Mouse (Mus musculus) ES-Bruce4 (cell line): ENCODE measurements around the gene Mpzl3. TPM values are rescaled to one million over a fixed set of nuclear protein-coding genes. Genes with fewer than 3 reads are reported as not detected.

Source experiments
- H3K27ac ChIP-seq: 2 replicates; pipeline ENCODE4 v1.5.1; 2012; ENCODE audit warnings: low read length, inconsistent platforms; ENCODE audit not compliant: insufficient read depth
- H3K27me3 ChIP-seq: 2 replicates; pipeline ENCODE4 v1.6.1; 2012; ENCODE audit warnings: mild to moderate bottlenecking, low read length, inconsistent platforms; ENCODE audit not compliant: control insufficient read depth, poor library complexity, insufficient read depth, severe bottlenecking
- H3K36me3 ChIP-seq: 2 replicates; pipeline ENCODE4 v1.6.1; 2012; ENCODE audit warnings: inconsistent platforms, mild to moderate bottlenecking, low read length, moderate library complexity; ENCODE audit not compliant: control insufficient read depth, poor library complexity, insufficient read depth, severe bottlenecking
- H3K4me1 ChIP-seq: one replicate; pipeline ENCODE4 v1.8.1; 2011; ENCODE audit warnings: low read length; ENCODE audit not compliant: control insufficient read depth, insufficient read depth
- H3K4me3 ChIP-seq: 2 replicates; pipeline ENCODE4 v1.5.1; 2011; ENCODE audit warnings: low read depth, mild to moderate bottlenecking, low read length
- H3K9ac ChIP-seq: 2 replicates; pipeline ENCODE4 v1.6.1; 2012; ENCODE audit warnings: low read depth, mild to moderate bottlenecking, inconsistent platforms; ENCODE audit not compliant: poor library complexity, severe bottlenecking
- H3K9me3 ChIP-seq: replicated peaks from 2 replicates; pipeline ENCODE4 v1.6.1; 2012; ENCODE audit warnings: mild to moderate bottlenecking, low read length, inconsistent platforms; ENCODE audit not compliant: control insufficient read depth, poor library complexity, insufficient read depth, severe bottlenecking
- CTCF ChIP-seq: IDR thresholded peaks from one replicate; pipeline ENCODE4 v1.8.1; 2011; ENCODE audit warnings: low read depth, low read length
- EP300 ChIP-seq: IDR thresholded peaks from 2 replicates; pipeline ENCODE4 v1.6.1; 2011; ENCODE audit warnings: low read depth, low read length; ENCODE audit not compliant: insufficient read depth
- POLR2A ChIP-seq: IDR thresholded peaks from one replicate; pipeline ENCODE4 v1.8.1; 2011; ENCODE audit warnings: low read length; ENCODE audit not compliant: insufficient read depth
- polyA plus RNA-seq: library from polyadenylated mRNA; stranded (reverse); fragments of >200 nt; gene quantifications from 2 replicates; pipeline ENCODE4 v1.2.4, GENCODE M21; 2011; ENCODE audit warnings: low read depth; ENCODE audit not compliant: missing spikeins, insufficient read depth, insufficient read length

Gene Mpzl3
- polyA plus RNA-seq, 1 experiment = 6.7 TPM

DNA sequence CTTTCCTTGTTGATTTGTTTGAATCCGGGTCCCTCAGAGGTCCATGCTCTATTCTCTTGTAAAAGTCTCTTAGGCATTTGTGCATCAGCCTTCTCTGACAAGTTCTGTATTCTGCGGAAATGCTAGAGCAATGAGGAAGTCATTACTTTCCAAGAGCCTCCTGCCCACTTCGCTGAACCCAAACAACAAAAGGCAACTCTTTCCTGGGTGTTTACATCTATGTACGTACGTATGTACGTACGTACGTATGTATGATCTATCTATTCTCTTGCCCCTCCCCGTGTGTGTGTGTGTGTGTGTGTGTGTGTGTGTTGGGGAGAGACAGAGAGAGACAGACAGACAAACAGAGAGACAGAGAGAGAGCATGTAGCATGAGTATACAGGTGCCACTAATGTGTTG lies 61.8 kb downstream of the Mpzl3 start:
- no peak overlapping the region for H3K27ac ChIP-seq

GRCm38 (mm10) chr9:45117741-45118431 lies 62.9 kb downstream of the Mpzl3 start, which contains the start of gene Scn2b:
TSS of gene Scn2b (plus strand) at chr9:45117782.
- no peaks in the 10 kb centered on the region for H3K4me1 ChIP-seq
- H3K9me3 ChIP-seq = no peaks in the 10 kb centered on the region
- peak within 1 kb of the TSS; percentile 12; the same call in 1 of the 2 replicates for H3K27ac ChIP-seq
- peak within 1 kb of the TSS; percentile 66 for H3K4me3 ChIP-seq
- H3K27me3 ChIP-seq = no peaks in the 10 kb centered on the region
- 0 out of 2 replicates have a peak within 1 kb of the TSS, but pooled peaks have one; percentile 40 for H3K9ac ChIP-seq
- 0 out of 2 replicates have a peak, but pooled peaks have one; percentile 35 for TF ChIP-seq EP300
- no peak for TF ChIP-seq POLR2A
- H3K36me3 ChIP-seq = no peaks in the 10 kb centered on the region

More for the DNA sequence above, 61.8 kb downstream of the Mpzl3 start:
- TF ChIP-seq POLR2A (no peak), CTCF (no peak), EP300 (no peak)
- H3K9me3 ChIP-seq = no peaks in the 10 kb centered on the region
- H3K4me3 ChIP-seq = no peak overlapping the region
- H3K36me3 ChIP-seq = no peaks in the 10 kb centered on the region
- H3K27me3 ChIP-seq = no peaks in the 10 kb centered on the region
- no peak overlapping the region for H3K9ac ChIP-seq
- H3K4me1 ChIP-seq = no peaks in the 10 kb centered on the region

GRCm38 (mm10) chr9:45118552-45118951 lies 63.6 kb downstream of the Mpzl3 start:
- TF ChIP-seq EP300 (no peak), CTCF (no peak)
- Histone ChIP-seq H3K36me3 (no peaks in the 10 kb centered on the region), H3K27ac (no peak overlapping the region), H3K4me3 (no peak overlapping the region), H3K9ac (0 out of 2 replicates have a peak overlapping the region, but pooled peaks have one; percentile 40), H3K9me3 (no peaks in the 10 kb centered on the region), H3K4me1 (no peaks in the 10 kb centered on the region), H3K27me3 (no peaks in the 10 kb centered on the region)

DNA sequence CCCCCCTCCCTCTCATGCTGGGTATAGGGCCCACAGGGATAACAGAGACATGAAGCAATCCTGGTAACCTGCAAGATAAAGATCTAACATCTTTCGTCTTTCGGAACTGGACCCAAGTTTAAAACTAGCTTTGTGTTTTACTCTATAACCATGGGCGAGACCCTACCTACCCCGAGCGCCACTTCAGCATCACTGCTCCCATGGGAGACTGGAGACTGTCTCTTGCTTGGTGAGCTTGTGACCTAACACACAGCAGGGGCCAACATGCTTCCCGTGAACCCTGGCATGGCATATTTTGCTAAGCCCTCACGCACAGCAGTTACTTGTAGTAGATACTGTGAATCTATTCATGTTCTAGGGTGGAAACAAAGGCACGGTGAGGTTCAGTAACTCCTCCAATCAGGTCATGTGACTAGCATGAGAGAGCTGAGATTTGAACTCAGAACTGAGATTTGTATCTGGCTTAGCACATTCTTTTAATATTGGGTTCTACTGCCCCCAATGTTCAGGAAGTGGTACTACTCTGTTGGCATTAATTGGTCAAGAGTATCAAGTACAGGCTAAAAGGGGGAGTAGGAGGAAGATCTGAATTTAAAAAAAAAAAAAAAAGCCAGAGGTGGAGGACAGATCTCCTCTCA lies 64.4 kb downstream of the Mpzl3 start:
- H3K9ac ChIP-seq = no peak overlapping the region
- no peak for TF ChIP-seq EP300
- no peak for TF ChIP-seq CTCF
- no peak for TF ChIP-seq POLR2A
- no peaks in the 10 kb centered on the region for H3K36me3 ChIP-seq
- H3K9me3 ChIP-seq = no peaks in the 10 kb centered on the region
- H3K27ac ChIP-seq = no peak overlapping the region
- no peaks in the 10 kb centered on the region for H3K27me3 ChIP-seq
- H3K4me1 ChIP-seq = no peaks in the 10 kb centered on the region
- H3K4me3 ChIP-seq = no peak overlapping the region

GRCm38 (mm10) chr9:45119954-45120530 lies 65.1 kb downstream of the Mpzl3 start:
- Histone ChIP-seq H3K27me3 (no peaks in the 10 kb centered on the region), H3K4me1 (no peaks in the 10 kb centered on the region)

GRCm38 (mm10) chr9:45120567-45120966 lies 65.6 kb downstream of the Mpzl3 start:
- Histone ChIP-seq H3K27ac (no peak overlapping the region), H3K27me3 (no peaks in the 10 kb centered on the region), H3K9me3 (no peaks in the 10 kb centered on the region), H3K4me1 (no peaks in the 10 kb centered on the region), H3K36me3 (no peaks in the 10 kb centered on the region), H3K9ac (no peak overlapping the region), H3K4me3 (no peak overlapping the region)
- TF ChIP-seq POLR2A (no peak), EP300 (no peak), CTCF (no peak)

More at GRCm38 (mm10) chr9:45119954-45120530, 65.1 kb downstream of the Mpzl3 start:
- Histone ChIP-seq H3K4me3 (no peak overlapping the region), H3K9me3 (no peaks in the 10 kb centered on the region), H3K27ac (no peak overlapping the region), H3K9ac (no peak overlapping the region), H3K36me3 (no peaks in the 10 kb centered on the region)
- TF ChIP-seq CTCF (no peak), EP300 (no peak), POLR2A (no peak)
